Mouse (Mus musculus) neutrophil, adult 83 days (primary cell): ENCODE results near the gene Rabac1. TPM values are rescaled to one million over a fixed set of nuclear protein-coding genes. Genes with fewer than 3 reads are reported as not detected.

Experiments
- total RNA-seq, 2 experiments: library from RNA; stranded (reverse); gene quantifications; one replicate each; pipeline ENCODE4 v1.2.4; 2023

The Rabac1 gene
- total RNA-seq, result 100 to 1,000 TPM; 126 to 141 TPM

DNA sequence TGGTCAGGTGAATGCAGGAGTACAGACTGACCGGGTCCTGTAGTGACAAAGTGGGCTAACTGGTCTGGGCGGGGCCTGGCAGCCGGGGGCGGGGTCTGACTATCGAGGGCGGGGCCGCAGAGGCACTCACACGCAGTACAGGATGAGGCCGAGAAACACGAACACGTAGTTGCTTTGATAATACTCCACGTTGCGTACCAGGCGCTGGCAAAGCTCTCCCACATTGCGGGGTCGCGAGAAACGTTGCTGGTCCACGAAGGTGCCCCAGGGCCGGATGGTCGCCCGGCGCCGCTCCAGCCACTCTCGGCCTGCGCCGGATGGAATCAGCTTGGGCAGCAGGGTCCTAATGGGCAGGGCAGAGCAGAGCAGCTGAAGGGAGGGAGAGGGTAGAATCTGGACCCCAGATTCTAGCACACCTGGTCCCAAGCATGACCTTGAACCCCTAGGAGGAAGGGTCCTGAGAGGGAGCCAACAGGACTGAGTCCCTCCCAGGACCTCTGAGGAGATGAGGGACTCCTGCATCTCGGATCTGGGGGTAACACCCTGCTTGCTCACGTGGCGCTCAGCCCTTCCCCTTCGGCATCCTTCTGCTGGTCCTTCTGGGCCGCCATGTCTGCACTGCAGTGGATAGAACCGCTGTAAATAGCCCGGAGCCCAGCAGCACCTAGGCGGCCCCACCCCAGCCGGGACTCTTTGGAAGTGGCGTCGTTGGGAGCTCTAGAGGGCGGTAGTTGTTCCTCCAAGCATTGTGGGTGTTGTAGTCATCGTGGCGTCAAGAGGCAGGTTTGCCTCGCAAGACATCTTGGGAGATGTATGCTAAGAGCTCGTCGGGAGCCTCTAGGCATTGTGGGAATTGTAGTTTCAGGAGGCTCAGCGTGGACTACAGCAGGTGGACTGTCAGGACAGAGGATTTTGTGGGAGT is at the start of gene Rabac1:
TSS of gene Rabac1 (minus strand) at position 783 of the 922 bp plus-strand sequence.

DNA sequence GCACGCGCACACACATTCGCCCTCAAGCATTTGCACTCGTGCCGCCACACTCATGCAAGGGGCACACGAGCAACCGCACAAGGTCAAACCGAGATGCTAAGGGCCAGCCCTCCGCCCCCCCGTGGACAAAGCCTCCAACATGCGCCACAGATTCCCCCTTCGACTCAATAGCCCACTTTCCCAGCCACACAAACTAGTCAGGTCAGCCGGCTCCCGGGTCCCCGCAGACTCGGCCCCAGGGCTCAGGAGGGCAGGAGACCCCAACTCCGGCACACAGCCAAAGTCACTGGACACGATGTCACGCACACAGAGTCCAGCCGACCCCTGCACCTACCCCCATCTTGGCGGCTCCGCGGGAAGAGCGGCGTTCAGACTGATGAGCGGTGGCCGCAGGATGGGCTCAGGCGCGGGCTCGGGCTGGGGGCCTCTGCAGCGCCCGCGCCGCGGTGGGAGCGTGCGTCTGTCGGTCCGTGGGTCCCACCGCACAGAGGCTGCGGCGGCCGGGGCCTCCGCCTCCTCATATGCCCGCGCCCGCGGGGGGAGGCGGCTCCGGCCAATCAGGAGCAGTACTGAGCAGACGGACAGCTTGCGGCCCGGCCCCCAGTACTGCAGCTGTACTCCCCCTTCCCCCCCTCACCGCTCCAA is 33.0 kb upstream of the Rabac1 start, which contains the start of gene Atp1a3:
TSS of gene Atp1a3 (minus strand) at position 538 of the 645 bp plus-strand sequence.

DNA sequence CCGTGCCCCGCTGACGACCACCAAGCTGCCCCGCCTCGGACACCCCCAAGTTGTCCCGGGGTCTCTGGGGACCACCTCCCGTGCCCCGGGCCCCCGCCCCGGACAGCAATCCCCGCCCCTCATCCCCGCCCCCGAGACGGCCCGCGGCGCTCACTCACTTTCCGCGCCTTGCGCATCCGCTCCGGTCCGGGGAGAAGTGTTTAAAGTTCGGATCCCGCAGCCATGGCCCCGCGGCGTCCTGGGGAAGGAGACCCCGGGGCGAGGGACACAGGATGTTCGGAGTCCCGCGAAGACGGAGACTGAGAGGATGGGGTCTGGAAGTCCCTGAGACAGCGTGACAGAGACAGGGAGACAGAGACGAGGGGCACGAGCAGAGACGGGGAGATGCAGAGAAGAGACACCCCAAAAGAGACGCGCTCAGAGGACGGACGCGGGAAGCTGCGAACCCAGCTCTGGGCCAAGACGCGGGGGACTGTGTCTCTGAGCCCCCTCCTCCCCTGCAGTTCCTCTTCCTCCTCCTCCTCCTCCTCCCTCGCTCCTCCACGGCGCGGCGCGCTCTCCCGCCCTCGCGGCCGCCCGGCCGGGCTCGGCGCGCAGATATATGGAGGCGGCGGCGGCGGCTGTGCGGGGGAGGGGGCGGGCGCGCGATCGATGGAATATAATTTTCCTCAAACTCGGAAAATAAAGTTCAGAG is 28.1 kb downstream of the Rabac1 start, which contains the start of gene Gm4881:
TSS of gene Gm4881 (minus strand) at position 238 of the 694 bp plus-strand sequence.

Other genes with a start within 250 kb of the Rabac1 start
- gene Gm4763, start 245.8 kb downstream of the Rabac1 start, total RNA-seq, result 1 to 10 TPM; 7.2 to 7.3 TPM
- gene Cd177, start 212.4 kb downstream of the Rabac1 start, total RNA-seq, result 1,000 to 10,000 TPM; 1,228 to 1,288 TPM
- 10 to 100 TPM; 68.3 to 68.8 TPM for gene Ceacam10, start 195.5 kb downstream of the Rabac1 start, total RNA-seq
- gene Gm9844, start 110.5 kb downstream of the Rabac1 start, total RNA-seq, result not detected
- gene Lypd4, start 102.8 kb downstream of the Rabac1 start, total RNA-seq, result not detected
- gene Dmrtc2, start 102.7 kb downstream of the Rabac1 start, total RNA-seq, result not detected
- 100 to 1,000 TPM; 831 to 832 TPM for gene Rps19, start 88.4 kb downstream of the Rabac1 start, total RNA-seq
- gene Cd79a, start 75.4 kb downstream of the Rabac1 start, total RNA-seq, result 1 to 10 TPM; 5.4 to 6.3 TPM
- gene Arhgef1, start 69.8 kb downstream of the Rabac1 start, total RNA-seq, result 100 to 1,000 TPM; 583 to 627 TPM
- not detected for gene Gm4881, start 28.3 kb downstream of the Rabac1 start, total RNA-seq
- 100 to 1,000 TPM; 189 to 210 TPM for gene Atp1a3, start 33.2 kb upstream of the Rabac1 start, total RNA-seq
- gene Grik5, start 99.6 kb upstream of the Rabac1 start, total RNA-seq, result 1 to 10 TPM; 3.0 TPM
- gene Zfp574, start 99.8 kb upstream of the Rabac1 start, total RNA-seq, result 10 to 100 TPM; 14.5 to 15.8 TPM
- 10 to 100 TPM; 13.2 to 15.0 TPM for gene Pou2f2, start 207.0 kb upstream of the Rabac1 start, total RNA-seq
- 100 to 1,000 TPM; 105 to 118 TPM for gene Dedd2, start 247.9 kb upstream of the Rabac1 start, total RNA-seq
- 10 to 100 TPM; 12.1 to 12.7 TPM for gene Zfp526, start 248.7 kb upstream of the Rabac1 start, total RNA-seq